Mouse (Mus musculus): ENCODE measurements around the gene Rps8.

DNA sequence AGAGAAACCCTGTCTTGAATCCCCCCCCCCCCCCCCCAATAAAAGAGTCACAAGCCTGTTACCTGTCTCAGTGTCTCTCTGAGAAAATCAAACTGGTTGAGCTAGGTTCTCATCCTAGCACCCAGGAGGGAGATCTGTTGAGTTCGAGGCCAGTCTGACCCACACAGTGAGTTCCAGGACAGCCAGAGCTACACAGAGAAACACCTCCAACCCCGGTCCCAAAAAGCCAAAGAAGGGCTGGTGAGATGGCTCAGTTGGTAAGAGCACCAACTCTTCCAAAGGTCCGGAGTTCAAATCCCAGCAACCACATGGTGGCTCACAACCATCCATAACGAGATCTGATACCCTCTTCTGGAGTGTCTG lies 46.9 kb upstream of the Rps8 start:
- no peak for TF ChIP-seq POLR2A (IDR thresholded peaks at IDR 0.05; ENCODE audit: low read depth, low read length)
- TF ChIP-seq CTCF (IDR thresholded peaks at IDR 0.05; ENCODE audit: extremely low read depth, insufficient read depth, insufficient read length, insufficient replicate concordance): no peak
